Mouse (Mus musculus) heart, embryonic 14.5 days (tissue): Measurements from ENCODE around the gene Fto. TPM values are rescaled to one million over a fixed set of nuclear protein-coding genes. Genes with fewer than 3 reads are reported as not detected.

ENCODE experiments used
- ATAC-seq: fragments of 200-750 bp; cut with Nextera tagmentation; 2 replicates; pipeline ENCODE4 v1.8.0; 2017; ENCODE audit warnings: low read depth, moderate TSS enrichment; ENCODE audit not compliant: insufficient number of reproducible peaks, insufficient read depth, low FRiP score
- H3K27ac ChIP-seq, 2 experiments: fragments of 200-500 bp in 1 of 2; fragments of 300-500 bp in 1 of 2; sonication (generic) in 1 of 2; replicated peaks in 1 of 2; 2 replicates each; pipeline ENCODE4 v1.5.1; 2012 to 2014; ENCODE audit warnings: low read depth in 2 of 2, low read length in 2 of 2, control low read depth in 1 of 2, mild to moderate bottlenecking in 1 of 2, mixed read lengths in 1 of 2; ENCODE audit not compliant: control insufficient read depth in 1 of 2, insufficient read depth in 1 of 2
- H3K27me3 ChIP-seq: fragments of 300-500 bp; sonication (generic); 2 replicates; pipeline ENCODE4 v1.6.1; 2014; ENCODE audit warnings: mild to moderate bottlenecking, low read length, control low read depth; ENCODE audit not compliant: control insufficient read depth, insufficient read depth
- H3K36me3 ChIP-seq: fragments of 300-500 bp; sonication (generic); 2 replicates; pipeline ENCODE4 v1.6.1; 2014; ENCODE audit warnings: mild to moderate bottlenecking, control low read depth, low read length, mixed read lengths; ENCODE audit not compliant: control insufficient read depth, insufficient read depth
- H3K4me1 ChIP-seq, 2 experiments: fragments of 200-500 bp in 1 of 2; fragments of 300-500 bp in 1 of 2; sonication (generic) in 1 of 2; 2 replicates each; pipeline ENCODE4 v1.6.1; 2012 to 2014; ENCODE audit warnings: low read length in 2 of 2, control low read depth in 1 of 2, mixed read lengths in 1 of 2; ENCODE audit not compliant: control insufficient read depth in 2 of 2, insufficient read depth in 2 of 2
- H3K4me2 ChIP-seq: fragments of 300-500 bp; sonication (generic); 2 replicates; pipeline ENCODE4 v1.6.1; 2014; ENCODE audit warnings: mild to moderate bottlenecking, low read length
- H3K4me3 ChIP-seq, 2 experiments: fragments of 200-500 bp in 1 of 2; fragments of 300-500 bp in 1 of 2; sonication (generic) in 1 of 2; 2 replicates each; pipeline ENCODE4 v1.5.1; 2012 to 2014; ENCODE audit warnings: low read length in 2 of 2, mild to moderate bottlenecking in 2 of 2, control low read depth in 1 of 2, low read depth in 1 of 2, moderate library complexity in 1 of 2; ENCODE audit not compliant: control insufficient read depth in 1 of 2, insufficient read depth in 1 of 2
- H3K9ac ChIP-seq: fragments of 300-500 bp; sonication (generic); 2 replicates; pipeline ENCODE4 v1.6.1; 2014; ENCODE audit warnings: mild to moderate bottlenecking, low read length
- H3K9me3 ChIP-seq: fragments of 300-500 bp; sonication (generic); 2 replicates; pipeline ENCODE4 v1.6.1; 2016; ENCODE audit warnings: low read length, control low read depth; ENCODE audit not compliant: control insufficient read depth
- WGBS: fragments of 180-500 bp; shearing (Covaris S2); extraction: QIAGEN DNeasy Blood & Tissue Kit; methylation state at CpG from one replicate; pipeline ENCODE4 v1.1.7; 2014; 5-methylcytosine and 5-hydroxymethylcytosine counted together
- polyA plus RNA-seq: library from polyadenylated mRNA; unstranded; fragments of >200 nt; fragmentation: Nextera tagmentation; extraction: Ambion mirVana; gene quantifications from 2 replicates; pipeline ENCODE4 v1.2.1, GENCODE M21; 2014

The Fto gene
- polyA plus RNA-seq, 1 experiment from 2014 or later: 71.5 TPM

- ATAC-seq: no peak
- no peak overlapping the region for H3K4me2 ChIP-seq
- H3K27ac ChIP-seq: no peak overlapping the region
- H3K4me1 ChIP-seq: no peaks in the 10 kb centered on the region
- no peaks in the 10 kb centered on the region for H3K36me3 ChIP-seq
- no peak overlapping the region for H3K4me3 ChIP-seq
- H3K9me3 ChIP-seq: no peaks in the 10 kb centered on the region
- no peaks in the 10 kb centered on the region for H3K27me3 ChIP-seq
- no peak overlapping the region for H3K9ac ChIP-seq
- WGBS: 73% methylated on average over 8 of the region's 8 CpGs
These were observed 292.6 kb downstream of the Fto start for GRCm38 (mm10) chr8:91605901-91606300.

- WGBS: 70% methylated on average over 5 of the region's 5 CpGs
- Histone ChIP-seq H3K9me3 (no peaks in the 10 kb centered on the region), H3K36me3 (no peaks in the 10 kb centered on the region), H3K9ac (no peak overlapping the region), H3K4me1 (no peaks in the 10 kb centered on the region; a peak in 1 of 4 replicates), H3K27me3 (no peaks in the 10 kb centered on the region), H3K4me3 (no peak overlapping the region), H3K27ac (no peak overlapping the region), H3K4me2 (no peak overlapping the region)
- no peak for ATAC-seq
These were observed 293.8 kb downstream of the Fto start for GRCm38 (mm10) chr8:91607091-91607490.

- Histone ChIP-seq H3K4me3 (no peak overlapping the region), H3K4me2 (no peak overlapping the region), H3K36me3 (no peaks in the 10 kb centered on the region), H3K4me1 (peaks cover 3 to 8% of the 10 kb centered on the region in 2 experiments), H3K9ac (no peak overlapping the region), H3K9me3 (no peaks in the 10 kb centered on the region), H3K27ac (no peak overlapping the region), H3K27me3 (no peaks in the 10 kb centered on the region)
- WGBS: 39% methylated on average over 7 of the region's 7 CpGs
- no peak for ATAC-seq
These were observed 297.9 kb downstream of the Fto start for GRCm38 (mm10) chr8:91611191-91611590.

- WGBS: 82% methylated on average over 14 of the region's 14 CpGs
- Histone ChIP-seq H3K9ac (no peak overlapping the region), H3K27ac (no peak overlapping the region), H3K27me3 (no peaks in the 10 kb centered on the region), H3K4me2 (no peak overlapping the region), H3K9me3 (no peaks in the 10 kb centered on the region), H3K4me3 (no peak overlapping the region), H3K36me3 (no peaks in the 10 kb centered on the region), H3K4me1 (peaks cover 3 to 8% of the 10 kb centered on the region in 2 experiments)
- no peak for ATAC-seq
These were observed 298.5 kb downstream of the Fto start for GRCm38 (mm10) chr8:91611723-91612362.

GRCm38 (mm10) chr8:91612387-91613130 is 299.2 kb downstream of the Fto start:
- ATAC-seq: no peak
- Histone ChIP-seq H3K36me3 (no peaks in the 10 kb centered on the region), H3K9ac (no peak overlapping the region), H3K4me2 (no peak overlapping the region), H3K27me3 (no peaks in the 10 kb centered on the region), H3K4me3 (no peak overlapping the region), H3K4me1 (peaks cover 3 to 8% of the 10 kb centered on the region in 2 experiments), H3K27ac (no peak overlapping the region), H3K9me3 (no peaks in the 10 kb centered on the region)
- WGBS: 71% methylated on average over 18 of the region's 18 CpGs

- Histone ChIP-seq H3K4me3 (no peak overlapping the region), H3K36me3 (no peaks in the 10 kb centered on the region), H3K9me3 (no peaks in the 10 kb centered on the region), H3K4me1 (peaks cover 3 to 13% of the 10 kb centered on the region in 2 experiments), H3K4me2 (no peak overlapping the region), H3K27ac (no peak overlapping the region), H3K9ac (no peak overlapping the region), H3K27me3 (no peaks in the 10 kb centered on the region)
- 57% methylated on average over 9 of the region's 9 CpGs for WGBS
- no peak for ATAC-seq
These were observed 300.3 kb downstream of the Fto start for GRCm38 (mm10) chr8:91613603-91614002.

GRCm38 (mm10) chr8:91615196-91615595 is 301.9 kb downstream of the Fto start:
- Histone ChIP-seq H3K4me2 (no peak overlapping the region), H3K9me3 (no peaks in the 10 kb centered on the region), H3K4me3 (no peak overlapping the region)

More at GRCm38 (mm10) chr8:91615196-91615595, 301.9 kb downstream of the Fto start:
- H3K27ac ChIP-seq: no peak overlapping the region
- H3K36me3 ChIP-seq: no peaks in the 10 kb centered on the region
- H3K27me3 ChIP-seq: no peaks in the 10 kb centered on the region
- ATAC-seq: no peak
- H3K4me1 ChIP-seq: peaks cover 3 to 14% of the 10 kb centered on the region in 2 experiments
- no peak overlapping the region for H3K9ac ChIP-seq
- 88% methylated on average over 8 of the region's 8 CpGs for WGBS
